Mouse (Mus musculus): ENCODE measurements at regions not wholly inside any gene's neighbourhood (a gene's known extent, or its start where the extent isn't known, plus 50 kb on each side); places are given as distances from the start of the nearest gene placed in this dataset.
A peak's percentile ranks its signal among the peaks of the same experiment; 100 is the strongest.
"Not testable (repeated sequence)": the region's sequence is repeated elsewhere in the genome, so short reads cannot be mapped to it uniquely, and the experiment has no call there.

- DNase-seq (ENCODE audit: low read depth) = no peak
- TF ChIP-seq POLR2A (IDR thresholded peaks at IDR 0.05; ENCODE audit: borderline replicate concordance, extremely low read depth, insufficient read depth, insufficient read length, poor library complexity, severe bottlenecking) = no peak
- no peak for TF ChIP-seq CTCF (IDR thresholded peaks at IDR 0.05; ENCODE audit: borderline replicate concordance, extremely low read depth, insufficient read depth, insufficient read length)
Observed at GRCm38 (mm10) chr14:13055198-13055597, 229.4 kb upstream of the Synpr start.

GRCm38 (mm10) chr14:13042536-13042935 is 219.7 kb upstream of the Cadps start:
- DNase-seq (ENCODE audit: low read depth) = not testable (repeated sequence)

- TF ChIP-seq CTCF (IDR thresholded peaks at IDR 0.05; ENCODE audit: borderline replicate concordance, extremely low read depth, insufficient read depth, insufficient read length) = no peak
- peak; percentile 38 for DNase-seq (ENCODE audit: low read depth)
Observed at GRCm38 (mm10) chr14:13041741-13042140, 218.9 kb upstream of the Cadps start.

GRCm38 (mm10) chr14:13040176-13040575 is 217.3 kb upstream of the Cadps start:
- no peak for DNase-seq (ENCODE audit: low read depth)
- TF ChIP-seq POLR2A (IDR thresholded peaks at IDR 0.05; ENCODE audit: borderline replicate concordance, extremely low read depth, insufficient read depth, insufficient read length, poor library complexity, severe bottlenecking) (no peak), CTCF (IDR thresholded peaks at IDR 0.05; ENCODE audit: borderline replicate concordance, extremely low read depth, insufficient read depth, insufficient read length) (no peak)

GRCm38 (mm10) chr14:13037426-13037825 is 214.5 kb upstream of the Cadps start:
- TF ChIP-seq CTCF (IDR thresholded peaks at IDR 0.05; ENCODE audit: borderline replicate concordance, extremely low read depth, insufficient read depth, insufficient read length) (no peak), POLR2A (IDR thresholded peaks at IDR 0.05; ENCODE audit: borderline replicate concordance, extremely low read depth, insufficient read depth, insufficient read length, poor library complexity, severe bottlenecking) (no peak)

GRCm38 (mm10) chr14:13029794-13030193 is 206.9 kb upstream of the Cadps start:
- TF ChIP-seq POLR2A (IDR thresholded peaks at IDR 0.05; ENCODE audit: borderline replicate concordance, extremely low read depth, insufficient read depth, insufficient read length, poor library complexity, severe bottlenecking) = no peak
- no peak for TF ChIP-seq CTCF (IDR thresholded peaks at IDR 0.05; ENCODE audit: borderline replicate concordance, extremely low read depth, insufficient read depth, insufficient read length)
- no peak for DNase-seq (ENCODE audit: low read depth)

More at GRCm38 (mm10) chr14:13037426-13037825, 214.5 kb upstream of the Cadps start:
- no peak for DNase-seq (ENCODE audit: low read depth)

GRCm38 (mm10) chr14:13022744-13023143 is 199.9 kb upstream of the Cadps start:
- DNase-seq (ENCODE audit: low read depth) = no peak
- no peak for TF ChIP-seq CTCF (IDR thresholded peaks at IDR 0.05; ENCODE audit: borderline replicate concordance, extremely low read depth, insufficient read depth, insufficient read length)
- no peak for TF ChIP-seq POLR2A (IDR thresholded peaks at IDR 0.05; ENCODE audit: borderline replicate concordance, extremely low read depth, insufficient read depth, insufficient read length, poor library complexity, severe bottlenecking)

- TF ChIP-seq POLR2A (IDR thresholded peaks at IDR 0.05; ENCODE audit: borderline replicate concordance, extremely low read depth, insufficient read depth, insufficient read length, poor library complexity, severe bottlenecking) (no peak), CTCF (IDR thresholded peaks at IDR 0.05; ENCODE audit: borderline replicate concordance, extremely low read depth, insufficient read depth, insufficient read length) (no peak)
Observed at GRCm38 (mm10) chr14:13011099-13011498, 188.2 kb upstream of the Cadps start.

GRCm38 (mm10) chr14:13000997-13001699 is 178.3 kb upstream of the Cadps start:
- no peak for TF ChIP-seq POLR2A (IDR thresholded peaks at IDR 0.05; ENCODE audit: borderline replicate concordance, extremely low read depth, insufficient read depth, insufficient read length, poor library complexity, severe bottlenecking)
- TF ChIP-seq CTCF (IDR thresholded peaks at IDR 0.05; ENCODE audit: borderline replicate concordance, extremely low read depth, insufficient read depth, insufficient read length) = no peak
- no peak for DNase-seq (ENCODE audit: low read depth)

More at GRCm38 (mm10) chr14:13011099-13011498, 188.2 kb upstream of the Cadps start:
- DNase-seq (ENCODE audit: low read depth) = peak; percentile 31

GRCm38 (mm10) chr14:12979416-12979815 is 156.5 kb upstream of the Cadps start:
- DNase-seq (ENCODE audit: low read depth) = no peak
- TF ChIP-seq CTCF (IDR thresholded peaks at IDR 0.05; ENCODE audit: borderline replicate concordance, extremely low read depth, insufficient read depth, insufficient read length) (no peak), POLR2A (IDR thresholded peaks at IDR 0.05; ENCODE audit: borderline replicate concordance, extremely low read depth, insufficient read depth, insufficient read length, poor library complexity, severe bottlenecking) (no peak)

- no peak for TF ChIP-seq CTCF (IDR thresholded peaks at IDR 0.05; ENCODE audit: borderline replicate concordance, extremely low read depth, insufficient read depth, insufficient read length)
- no peak for TF ChIP-seq POLR2A (IDR thresholded peaks at IDR 0.05; ENCODE audit: borderline replicate concordance, extremely low read depth, insufficient read depth, insufficient read length, poor library complexity, severe bottlenecking)
- peak; percentile 51 for DNase-seq (ENCODE audit: low read depth)
Observed at GRCm38 (mm10) chr14:12966441-12966840, 143.6 kb upstream of the Cadps start.

GRCm38 (mm10) chr14:12957896-12958295 is 135.0 kb upstream of the Cadps start:
- not testable (repeated sequence) for DNase-seq (ENCODE audit: low read depth)

GRCm38 (mm10) chr14:12950922-12951321 is 128.0 kb upstream of the Cadps start:
- peak; percentile 41 for DNase-seq (ENCODE audit: low read depth)

More at GRCm38 (mm10) chr14:12950922-12951321, 128.0 kb upstream of the Cadps start:
- TF ChIP-seq POLR2A (IDR thresholded peaks at IDR 0.05; ENCODE audit: borderline replicate concordance, extremely low read depth, insufficient read depth, insufficient read length, poor library complexity, severe bottlenecking) (no peak), CTCF (IDR thresholded peaks at IDR 0.05; ENCODE audit: borderline replicate concordance, extremely low read depth, insufficient read depth, insufficient read length) (no peak)

Data from brain, embryonic 14.5 days (tissue).